Mouse (Mus musculus): Measurements from ENCODE around the gene Lyst. TPM values are rescaled to one million over a fixed set of nuclear protein-coding genes. Genes with fewer than 3 reads are reported as not detected.

Gene Lyst
- total and polyA plus RNA-seq, 2 experiments: 2.3 to 30.3 TPM

GRCm38 (mm10) chr13:13777696-13778095 is 187.5 kb downstream of the Lyst start:
- H3K9ac ChIP-seq (ENCODE audit: low read depth, low read length): no peak overlapping the region
- peaks cover 28% of the 10 kb centered on the region for H3K36me3 ChIP-seq (ENCODE audit: control insufficient read depth, insufficient read depth, low read length)
- no peaks in the 10 kb centered on the region for H3K4me1 ChIP-seq (ENCODE audit: control insufficient read depth, insufficient read depth, low read length)
- no peak for DNase-seq (ENCODE audit: extremely low read depth, low read depth, low spot score)
- no peak overlapping the region for H3K27ac ChIP-seq (replicated peaks; ENCODE audit: insufficient read depth, low read depth, low read length)
- H3K79me2 ChIP-seq (ENCODE audit: control insufficient read depth, insufficient read depth, low read length): no peaks in the 10 kb centered on the region
- WGBS: 96% methylated on average over 8 of the region's 8 CpGs
- H3K4me3 ChIP-seq (ENCODE audit: insufficient read depth, low read depth, low read length): no peak overlapping the region
- no peak for TF ChIP-seq POLR2A (IDR thresholded peaks at IDR 0.05; ENCODE audit: extremely low read depth, insufficient read depth, low read length)
- no peak for TF ChIP-seq CTCF (IDR thresholded peaks at IDR 0.05; ENCODE audit: low read depth, low read length)
- no peaks in the 10 kb centered on the region for H3K27me3 ChIP-seq (ENCODE audit: control insufficient read depth, insufficient read depth, low read length)

DNA sequence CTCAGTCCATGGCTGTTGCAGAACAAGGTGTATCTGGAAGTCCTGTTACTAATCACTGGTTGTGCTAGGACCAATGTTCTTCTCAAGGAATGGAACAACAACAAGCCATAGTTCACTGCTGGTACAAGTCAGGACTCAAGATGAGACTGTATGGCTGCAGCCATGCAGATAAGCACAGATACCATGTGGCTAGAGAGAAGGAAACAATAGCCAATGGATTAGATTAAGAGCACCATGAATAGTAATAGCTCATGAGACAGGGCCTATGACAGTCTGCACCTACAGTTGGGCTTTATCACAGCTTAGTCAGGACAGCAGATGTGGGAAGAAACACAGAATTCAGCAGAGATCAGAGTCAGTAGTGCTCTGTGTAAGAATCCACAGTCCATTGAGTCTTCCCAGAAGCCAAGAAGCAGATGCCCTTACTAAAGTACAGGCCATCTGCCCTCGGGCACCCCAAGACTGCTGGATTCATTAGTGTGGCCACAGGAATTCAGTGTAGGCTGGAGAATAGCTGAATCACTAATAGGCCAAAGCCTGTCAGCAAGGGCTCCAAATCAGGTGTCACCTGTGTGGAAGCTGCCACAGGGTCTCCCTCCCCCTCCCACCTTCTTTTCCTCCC is 188.8 kb downstream of the Lyst start:
- Histone ChIP-seq H3K36me3 (ENCODE audit: control insufficient read depth, insufficient read depth, low read length) (peaks cover 28% of the 10 kb centered on the region), H3K27ac (replicated peaks; ENCODE audit: insufficient read depth, low read depth, low read length) (no peak overlapping the region), H3K27me3 (ENCODE audit: control insufficient read depth, insufficient read depth, low read length) (no peaks in the 10 kb centered on the region), H3K4me3 (ENCODE audit: insufficient read depth, low read depth, low read length) (no peak overlapping the region), H3K9ac (ENCODE audit: low read depth, low read length) (no peak overlapping the region), H3K79me2 (ENCODE audit: control insufficient read depth, insufficient read depth, low read length) (no peaks in the 10 kb centered on the region), H3K4me1 (ENCODE audit: control insufficient read depth, insufficient read depth, low read length) (0 out of 2 replicates have a peak, but pooled peaks cover 3% of the 10 kb centered on the region)
- no peak for DNase-seq (ENCODE audit: extremely low read depth, low read depth, low spot score)
- 100% methylated on average over 1 of the region's 1 CpGs for WGBS
- no peak for TF ChIP-seq CTCF (IDR thresholded peaks at IDR 0.05; ENCODE audit: low read depth, low read length)
- no peak for TF ChIP-seq POLR2A (IDR thresholded peaks at IDR 0.05; ENCODE audit: extremely low read depth, insufficient read depth, low read length)

DNA sequence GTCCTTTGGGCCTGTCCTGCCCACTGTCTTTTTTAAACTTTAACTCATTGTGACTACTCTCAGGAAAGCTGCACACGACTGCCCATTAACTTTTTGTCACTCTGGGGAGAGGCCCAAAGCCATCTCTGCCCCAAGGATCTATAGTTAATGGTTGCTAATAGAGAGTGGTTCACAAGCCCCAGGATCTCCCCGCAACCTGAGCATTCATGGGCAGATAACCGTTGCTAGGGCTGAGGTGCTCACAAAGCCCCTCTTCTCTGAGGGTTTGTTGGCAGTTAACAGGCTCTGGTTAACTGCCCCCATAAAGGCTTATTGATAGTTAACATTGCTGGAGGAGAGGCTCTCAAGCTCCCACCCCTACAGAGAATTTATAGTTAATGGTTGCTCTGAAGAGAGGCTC is 190.1 kb downstream of the Lyst start:
- WGBS: 83% methylated on average over 3 of the region's 3 CpGs
- Histone ChIP-seq H3K27ac (replicated peaks; ENCODE audit: insufficient read depth, low read depth, low read length) (no peak overlapping the region), H3K4me3 (ENCODE audit: insufficient read depth, low read depth, low read length) (no peak overlapping the region), H3K36me3 (ENCODE audit: control insufficient read depth, insufficient read depth, low read length) (peaks cover 25% of the 10 kb centered on the region), H3K27me3 (ENCODE audit: control insufficient read depth, insufficient read depth, low read length) (peaks cover 8% of the 10 kb centered on the region; the same call in 1 of the 2 replicates), H3K79me2 (ENCODE audit: control insufficient read depth, insufficient read depth, low read length) (no peaks in the 10 kb centered on the region), H3K9ac (ENCODE audit: low read depth, low read length) (no peak overlapping the region), H3K4me1 (ENCODE audit: control insufficient read depth, insufficient read depth, low read length) (peaks cover 6% of the 10 kb centered on the region; the same call in 1 of the 2 replicates)
- TF ChIP-seq CTCF (IDR thresholded peaks at IDR 0.05; ENCODE audit: low read depth, low read length) (no peak), POLR2A (IDR thresholded peaks at IDR 0.05; ENCODE audit: extremely low read depth, insufficient read depth, low read length) (no peak)
- DNase-seq (ENCODE audit: extremely low read depth, low read depth, low spot score): no peak

GRCm38 (mm10) chr13:13781026-13781425 is 190.8 kb downstream of the Lyst start:
- Histone ChIP-seq H3K27me3 (ENCODE audit: control insufficient read depth, insufficient read depth, low read length) (peaks cover 8% of the 10 kb centered on the region; the same call in 1 of the 2 replicates), H3K36me3 (ENCODE audit: control insufficient read depth, insufficient read depth, low read length) (peaks cover 22% of the 10 kb centered on the region), H3K4me3 (ENCODE audit: insufficient read depth, low read depth, low read length) (no peak overlapping the region), H3K27ac (replicated peaks; ENCODE audit: insufficient read depth, low read depth, low read length) (no peak overlapping the region), H3K4me1 (ENCODE audit: control insufficient read depth, insufficient read depth, low read length) (peaks cover 6% of the 10 kb centered on the region; the same call in 1 of the 2 replicates), H3K9ac (ENCODE audit: low read depth, low read length) (no peak overlapping the region), H3K79me2 (ENCODE audit: control insufficient read depth, insufficient read depth, low read length) (no peaks in the 10 kb centered on the region)
- DNase-seq (ENCODE audit: extremely low read depth, low read depth, low spot score): no peak
- TF ChIP-seq POLR2A (IDR thresholded peaks at IDR 0.05; ENCODE audit: extremely low read depth, insufficient read depth, low read length) (no peak), CTCF (IDR thresholded peaks at IDR 0.05; ENCODE audit: low read depth, low read length) (no peak)
- WGBS: 63% methylated on average over 4 of the region's 4 CpGs

DNA sequence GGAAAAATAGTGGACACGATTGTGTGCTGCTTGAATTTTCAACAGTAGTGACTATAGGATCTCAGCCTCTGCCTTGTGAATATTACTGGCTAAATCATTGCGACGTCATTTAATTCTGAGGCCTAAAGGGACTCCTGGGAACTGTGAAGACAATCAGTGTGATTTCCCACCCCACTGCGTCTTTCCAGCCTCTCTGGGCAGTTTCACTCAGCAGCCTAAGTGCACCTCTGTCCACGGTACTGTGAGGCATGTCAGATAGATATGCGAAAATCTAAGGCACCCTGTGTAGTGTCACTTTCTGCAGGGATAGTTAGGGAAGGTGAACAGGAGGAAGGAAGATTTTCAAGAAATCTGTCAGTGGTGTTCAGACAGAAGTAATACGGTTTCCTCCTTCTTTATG is 193.1 kb downstream of the Lyst start:
- no peak overlapping the region for H3K4me3 ChIP-seq (ENCODE audit: insufficient read depth, low read depth, low read length)
- H3K4me1 ChIP-seq (ENCODE audit: control insufficient read depth, insufficient read depth, low read length): peaks cover 6% of the 10 kb centered on the region; the same call in 1 of the 2 replicates
- no peak for DNase-seq (ENCODE audit: extremely low read depth, low read depth, low spot score)
- H3K27me3 ChIP-seq (ENCODE audit: control insufficient read depth, insufficient read depth, low read length): peaks cover 8% of the 10 kb centered on the region; the same call in 1 of the 2 replicates
- 53% methylated on average over 7 of the region's 7 CpGs for WGBS
- no peak overlapping the region for H3K27ac ChIP-seq (replicated peaks; ENCODE audit: insufficient read depth, low read depth, low read length)
- TF ChIP-seq POLR2A (IDR thresholded peaks at IDR 0.05; ENCODE audit: extremely low read depth, insufficient read depth, low read length): no peak
- TF ChIP-seq CTCF (IDR thresholded peaks at IDR 0.05; ENCODE audit: low read depth, low read length): no peak
- no peak overlapping the region for H3K9ac ChIP-seq (ENCODE audit: low read depth, low read length)
- H3K79me2 ChIP-seq (ENCODE audit: control insufficient read depth, insufficient read depth, low read length): no peaks in the 10 kb centered on the region
- H3K36me3 ChIP-seq (ENCODE audit: control insufficient read depth, insufficient read depth, low read length): peaks cover 12% of the 10 kb centered on the region

- Histone ChIP-seq H3K4me1 (ENCODE audit: control insufficient read depth, insufficient read depth, low read length) (peaks cover 6% of the 10 kb centered on the region; the same call in 1 of the 2 replicates), H3K27ac (replicated peaks; ENCODE audit: insufficient read depth, low read depth, low read length) (no peak within 1 kb of the TSS), H3K4me3 (ENCODE audit: insufficient read depth, low read depth, low read length) (peak within 1 kb of the TSS; percentile 3; the same call in 1 of the 2 replicates), H3K36me3 (ENCODE audit: control insufficient read depth, insufficient read depth, low read length) (peaks cover 7% of the 10 kb centered on the region), H3K79me2 (ENCODE audit: control insufficient read depth, insufficient read depth, low read length) (no peaks in the 10 kb centered on the region), H3K27me3 (ENCODE audit: control insufficient read depth, insufficient read depth, low read length) (peaks cover 8% of the 10 kb centered on the region; the same call in 1 of the 2 replicates), H3K9ac (ENCODE audit: low read depth, low read length) (no peak within 1 kb of the TSS)
- TF ChIP-seq POLR2A (IDR thresholded peaks at IDR 0.05; ENCODE audit: extremely low read depth, insufficient read depth, low read length) (no peak), CTCF (IDR thresholded peaks at IDR 0.05; ENCODE audit: low read depth, low read length) (no peak)
- no peak for DNase-seq (ENCODE audit: extremely low read depth, low read depth, low spot score)
- WGBS: 2% methylated on average over 43 of the region's 43 CpGs
These were observed 193.8 kb downstream of the Lyst start, which contains the start of gene Gng4 for GRCm38 (mm10) chr13:13783894-13784419. Gene Gng4 (plus strand): TSS chr13:13784059.
